8 mouse cellular contexts compared by ENCODE assay signal in genomic region chr7:45526474-45527120, GRCm38 (mm10). TPM values are rescaled to one million over a fixed set of nuclear protein-coding genes. Genes with fewer than 3 reads are reported as not detected.
DNase-seq lines count a peak whose midpoint lies in the region; ATAC-seq and TF ChIP-seq lines count a peak whose summit lies in the region.

No protein-coding gene starts in this region.

- H3K4me1 ChIP-seq in hindbrain, embryonic 11.5 days (replicated peaks; ENCODE audit: control insufficient read depth, insufficient read depth, low read length): no peaks in the 10 kb centered on the region; the same call in 1 of the 2 replicates
- H3K4me1 ChIP-seq in liver, embryonic 14.5 days (replicated peaks; ENCODE audit: control insufficient read depth in 2 of 2, insufficient read depth in 2 of 2, low read length in 1 of 2): peaks cover 2 to 4% of the 10 kb centered on the region in 2 experiments; a peak in 3 of 4 replicates
- H3K4me1 ChIP-seq in small intestine, adult 2 months (ENCODE audit: control insufficient read depth, insufficient read depth, insufficient read length, low read length): peaks cover 9% of the 10 kb centered on the region

- ATAC-seq in hindbrain, embryonic 11.5 days (ENCODE audit: low FRiP score): no peak; the same call in 1 of the 2 replicates
- ATAC-seq in liver, embryonic 14.5 days (ENCODE audit: insufficient read depth): 0 out of 2 replicates have a peak, but pooled peaks have one; percentile 14
- no peak for ATAC-seq in inflammation-experienced regulatory T-cells, adult 6 months

- no peaks in the 10 kb centered on the region for H3K9me3 ChIP-seq in hindbrain, embryonic 11.5 days (ENCODE audit: control insufficient read depth, low read length)
- no peaks in the 10 kb centered on the region for H3K9me3 ChIP-seq in liver, embryonic 14.5 days (ENCODE audit: control insufficient read depth, low read length)

- peak; percentile 2; the same call in 1 of the 2 replicates for TF ChIP-seq EP300 in liver, embryonic 14.5 days (IDR thresholded peaks at IDR 0.05; ENCODE audit: low read depth)

- H3K4me3 ChIP-seq in hindbrain, embryonic 11.5 days (ENCODE audit: low read depth, low read length): peak overlapping the region; percentile 74
- H3K4me3 ChIP-seq in liver, embryonic 14.5 days (ENCODE audit: insufficient read depth in 1 of 2, low read depth in 2 of 2, low read length in 2 of 2): peak overlapping the region; percentile 76 to 88
- H3K4me3 ChIP-seq in small intestine, adult 2 months (ENCODE audit: low read depth, low read length): peak overlapping the region; percentile 89

- DNase-seq in kidney, adult 11 months: peak; percentile 45
- no peak for DNase-seq in kidney, adult 18-20 months
- DNase-seq in adipocyte (ENCODE audit: low spot score): peak; percentile 53
- no peak for DNase-seq in hindbrain, embryonic 11.5 days (ENCODE audit: low spot score)
- peak in 1 of 3 experiments; percentile 58 for DNase-seq in liver, embryonic 14.5 days (ENCODE audit: low read depth in 3 of 3, low spot score in 3 of 3)
- DNase-seq in urinary bladder, postnatal 25 days (ENCODE audit: low spot score): no peak

- H3K36me3 ChIP-seq in hindbrain, embryonic 11.5 days (ENCODE audit: control insufficient read depth, insufficient read depth, low read length): no peaks in the 10 kb centered on the region
- peaks cover 34% of the 10 kb centered on the region for H3K36me3 ChIP-seq in liver, embryonic 14.5 days (replicated peaks; ENCODE audit: control insufficient read depth, insufficient read depth, low read depth)
- peaks cover 7% of the 10 kb centered on the region; the same call in 1 of the 2 replicates for H3K36me3 ChIP-seq in small intestine, adult 2 months (ENCODE audit: control insufficient read depth, insufficient read depth, low read length)

- peak; percentile 71 for TF ChIP-seq CTCF in liver, embryonic 14.5 days (IDR thresholded peaks at IDR 0.05; ENCODE audit: low read depth)
- no peak for TF ChIP-seq CTCF in small intestine, adult 2 months (IDR thresholded peaks at IDR 0.05; ENCODE audit: extremely low read depth, insufficient read length, insufficient replicate concordance, low read depth, low read length)

- WGBS in hindbrain, embryonic 11.5 days: 25% methylated on average over 7 of the region's 7 CpGs
- 15% methylated on average over 7 of the region's 7 CpGs for WGBS in liver, embryonic 14.5 days (ENCODE audit: insufficient replicate concordance)
- WGBS in small intestine, adult 2 months: 13% methylated on average over 7 of the region's 7 CpGs

- peak overlapping the region; percentile 36; the same call in 1 of the 2 replicates for H3K27ac ChIP-seq in hindbrain, embryonic 11.5 days (ENCODE audit: low read depth, low read length)
- peak overlapping the region; percentile 100 for H3K27ac ChIP-seq in liver, embryonic 14.5 days
- H3K27ac ChIP-seq in small intestine, adult 2 months (ENCODE audit: insufficient read depth, low read depth, low read length): peak overlapping the region; percentile 79

- no peaks in the 10 kb centered on the region for H3K27me3 ChIP-seq in hindbrain, embryonic 11.5 days (ENCODE audit: control insufficient read depth, insufficient read depth, low read length)
- H3K27me3 ChIP-seq in liver, embryonic 14.5 days (ENCODE audit: control insufficient read depth, insufficient read depth, low read length): no peaks in the 10 kb centered on the region; the same call in 1 of the 2 replicates
- H3K27me3 ChIP-seq in small intestine, adult 2 months (ENCODE audit: control insufficient read depth, insufficient read depth, low read length): 0 out of 2 replicates have a peak, but pooled peaks cover 2% of the 10 kb centered on the region

- TF ChIP-seq POLR2A in small intestine, adult 2 months (IDR thresholded peaks at IDR 0.05; ENCODE audit: low read depth, low read length): no peak

- H3K9ac ChIP-seq in hindbrain, embryonic 11.5 days (ENCODE audit: low read depth, low read length): peak overlapping the region; percentile 79; the same call in 1 of the 2 replicates
- H3K9ac ChIP-seq in liver, embryonic 14.5 days (replicated peaks): peak overlapping the region; percentile 99

- H3K4me2 ChIP-seq in hindbrain, embryonic 11.5 days (replicated peaks; ENCODE audit: low read depth, low read length): peak overlapping the region; percentile 85
- peak overlapping the region; percentile 88 for H3K4me2 ChIP-seq in liver, embryonic 14.5 days (ENCODE audit: low read depth)

RNA-seq across cellular contexts. Expression of gene Plekha4, which starts 0.5 kb away (rescaled TPM):
- 2.1 and 2.3 TPM in 2 replicates for polyA plus RNA-seq in hindbrain, embryonic 11.5 days (2014; fragmentation: Nextera tagmentation; extraction: Ambion mirVana)
- polyA plus RNA-seq in liver, embryonic 14.5 days (2012; rRNA removed): 0.52 and 0.90 TPM in 2 replicates
- 0.40 and 0.41 TPM in 2 replicates for polyA plus RNA-seq in liver, embryonic 14.5 days (2014; fragmentation: Nextera tagmentation; extraction: Ambion mirVana)
- 4.7 and 4.9 TPM in 2 replicates for polyA plus RNA-seq in small intestine, adult 2 months (2012; rRNA removed)
- polyA plus RNA-seq in inflammation-experienced regulatory T-cells, adult 6 months (2017; shearing (Covaris generic)): under 1 TPM; 0.36 to 0.78 (median 0.53) TPM

RNA-seq across cellular contexts. Expression of gene Ppp1r15a, which starts 0.5 kb away (rescaled TPM):
- polyA plus RNA-seq in hindbrain, embryonic 11.5 days (2014; fragmentation: Nextera tagmentation; extraction: Ambion mirVana): 15.1 and 15.7 TPM in 2 replicates
- 79.3 and 140 TPM in 2 replicates for polyA plus RNA-seq in liver, embryonic 14.5 days (2012; rRNA removed)
- polyA plus RNA-seq in liver, embryonic 14.5 days (2014; fragmentation: Nextera tagmentation; extraction: Ambion mirVana): 165 and 183 TPM in 2 replicates
- polyA plus RNA-seq in small intestine, adult 2 months (2012; rRNA removed): 15.3 and 15.9 TPM in 2 replicates
- 10 to 100 TPM; 30.4 to 76.6 (median 56.4) TPM for polyA plus RNA-seq in inflammation-experienced regulatory T-cells, adult 6 months (2017; shearing (Covaris generic))

RNA-seq across cellular contexts. Expression of gene Nucb1, which starts 16.4 kb away (rescaled TPM):
- polyA plus RNA-seq in hindbrain, embryonic 11.5 days (2014; fragmentation: Nextera tagmentation; extraction: Ambion mirVana): 88.6 and 92.7 TPM in 2 replicates
- polyA plus RNA-seq in liver, embryonic 14.5 days (2012; rRNA removed): 48.2 and 58.8 TPM in 2 replicates
- 81.7 and 97.2 TPM in 2 replicates for polyA plus RNA-seq in liver, embryonic 14.5 days (2014; fragmentation: Nextera tagmentation; extraction: Ambion mirVana)
- polyA plus RNA-seq in small intestine, adult 2 months (2012; rRNA removed): 143 and 456 TPM in 2 replicates
- polyA plus RNA-seq in inflammation-experienced regulatory T-cells, adult 6 months (2017; shearing (Covaris generic)): 100 to 1,000 TPM; 119 to 153 (median 121) TPM

RNA-seq across cellular contexts. Expression of gene Hsd17b14, which starts 28.1 kb away (rescaled TPM):
- 0.45 and 0.46 TPM in 2 replicates for polyA plus RNA-seq in hindbrain, embryonic 11.5 days (2014; fragmentation: Nextera tagmentation; extraction: Ambion mirVana)
- polyA plus RNA-seq in liver, embryonic 14.5 days (2012; rRNA removed): 0.95 and 2.1 TPM in 2 replicates
- 1.2 and 2.5 TPM in 2 replicates for polyA plus RNA-seq in liver, embryonic 14.5 days (2014; fragmentation: Nextera tagmentation; extraction: Ambion mirVana)
- 0.20 and 0.25 TPM in 2 replicates for polyA plus RNA-seq in small intestine, adult 2 months (2012; rRNA removed)
- under 1 TPM; 0.82 to 0.95 (median 0.91) TPM for polyA plus RNA-seq in inflammation-experienced regulatory T-cells, adult 6 months (2017; shearing (Covaris generic))

RNA-seq across cellular contexts. Expression of gene Dhdh, which starts 38.0 kb away (rescaled TPM):
- polyA plus RNA-seq in hindbrain, embryonic 11.5 days (2014; fragmentation: Nextera tagmentation; extraction: Ambion mirVana): 2.9 and 4.1 TPM in 2 replicates
- 1.5 and 2.2 TPM in 2 replicates for polyA plus RNA-seq in liver, embryonic 14.5 days (2012; rRNA removed)
- polyA plus RNA-seq in liver, embryonic 14.5 days (2014; fragmentation: Nextera tagmentation; extraction: Ambion mirVana): 1.6 and 1.8 TPM in 2 replicates
- 0.34 and 0.41 TPM in 2 replicates for polyA plus RNA-seq in small intestine, adult 2 months (2012; rRNA removed)
- polyA plus RNA-seq in inflammation-experienced regulatory T-cells, adult 6 months (2017; shearing (Covaris generic)): 1 to 10 TPM; 1.0 to 1.1 (median 1.1) TPM

Comparison
In these comparisons a context has a peak if more than half of its experiments do, and no peak if none do; other contexts are left out.
1. DNase-seq: peak in kidney, adult 11 months (single experiment) and adipocyte (single experiment); none in kidney, adult 18-20 months (single experiment), hindbrain, embryonic 11.5 days (single experiment) and urinary bladder, postnatal 25 days (single experiment).
2. H3K27ac ChIP-seq: peak in every context shown above with its lines; median percentile 100 in liver, embryonic 14.5 days; 79 in small intestine, adult 2 months; 36 in hindbrain, embryonic 11.5 days.
3. Peak in every context shown above with its lines, with median percentiles within 50 percentile points of each other: H3K4me3 ChIP-seq.